Mouse (Mus musculus): ENCODE results near the gene Hspbp1.

DNA sequence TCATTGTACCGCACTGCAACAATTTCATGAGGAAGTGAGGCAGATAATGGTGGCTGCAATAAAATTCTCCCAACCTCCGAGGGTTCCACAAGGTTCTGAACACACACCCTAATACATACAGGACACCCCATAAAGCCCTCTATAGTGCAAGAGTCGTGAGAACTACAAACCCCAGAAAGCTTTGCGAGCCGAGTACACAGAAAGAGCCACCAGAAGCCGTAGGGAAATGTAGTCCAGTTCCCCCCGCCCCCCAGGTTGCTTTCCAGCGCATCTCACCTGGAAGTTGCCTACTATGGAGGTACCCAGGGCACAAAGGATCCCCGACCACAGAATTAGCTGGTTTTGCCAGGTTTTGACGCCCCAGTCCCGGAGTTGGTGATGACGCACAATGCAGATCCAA is 38.6 kb upstream of the Hspbp1 start:
- no peak for TF ChIP-seq CTCF (IDR thresholded peaks at IDR 0.05)
- no peak for TF ChIP-seq EP300 (IDR thresholded peaks at IDR 0.05)
